Mouse (Mus musculus): ENCODE results near the gene Mt3.
"Not testable (repeated sequence)": the region's sequence is repeated elsewhere in the genome, so short reads cannot be mapped to it uniquely, and the experiment has no call there.

Mt3 gene

DNA sequence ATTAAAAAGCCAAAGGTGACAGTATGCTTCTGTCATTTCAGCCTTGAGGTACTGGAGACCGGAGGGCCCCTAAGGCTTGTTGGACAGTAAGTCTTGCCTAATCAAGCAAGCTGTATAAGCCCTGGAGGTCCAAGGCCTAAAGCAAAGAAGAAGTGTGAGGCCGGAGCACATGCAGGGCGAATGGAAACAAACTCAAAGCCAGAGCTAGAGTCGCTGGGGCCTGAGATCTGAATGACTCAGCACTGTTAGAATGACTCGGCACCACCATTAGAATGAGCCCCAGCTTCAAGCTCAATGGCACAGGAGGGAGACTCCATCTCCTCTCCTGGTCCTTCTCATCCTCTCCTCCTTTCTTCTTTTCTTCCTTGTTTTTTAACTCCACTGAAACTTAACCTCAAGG lies 1.5 kb upstream of the Mt3 start:
- no peak for DNase-seq (ENCODE audit: low read depth, low spot score)

DNA sequence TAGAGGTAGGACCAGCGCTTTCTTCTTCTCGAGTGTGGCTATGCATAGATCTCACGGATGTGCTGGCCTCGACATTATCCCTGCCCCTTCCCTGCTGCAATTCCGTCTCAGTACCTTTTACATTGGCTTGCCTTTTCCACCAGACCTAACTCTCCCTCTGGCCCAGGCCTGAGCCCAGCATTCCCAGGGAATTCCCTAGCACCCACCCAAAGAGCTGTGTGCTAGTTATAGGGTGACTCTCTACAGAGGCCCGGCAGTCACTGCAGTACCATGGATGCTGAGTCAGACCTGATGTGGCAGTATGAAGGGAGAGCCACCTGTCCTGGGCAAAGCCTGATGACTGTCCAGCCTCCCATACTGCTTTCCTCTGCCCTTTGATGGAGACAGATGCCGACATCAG lies 1.0 kb downstream of the Mt3 start:
- DNase-seq (ENCODE audit: low read depth, low spot score) = no peak

DNA sequence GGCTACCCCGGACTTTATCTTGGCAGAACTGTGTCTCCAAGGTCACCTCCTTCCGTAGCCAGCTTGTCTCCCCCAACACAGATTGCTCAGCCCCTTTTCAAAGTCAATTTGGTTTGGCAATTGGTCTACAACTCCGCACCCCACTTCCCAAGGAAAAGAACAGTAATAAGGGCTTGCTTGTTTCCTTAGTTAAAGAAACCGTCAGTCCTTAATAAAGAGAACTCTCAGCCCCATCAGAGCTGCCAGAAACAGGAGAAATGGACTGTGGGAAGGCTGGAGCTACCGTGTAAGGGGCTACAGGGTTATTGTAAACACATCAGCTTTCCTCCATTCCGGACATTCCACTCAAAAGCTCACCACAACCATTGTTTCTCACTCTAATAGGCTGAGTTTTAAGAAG lies 2.1 kb downstream of the Mt3 start:
- DNase-seq (ENCODE audit: low read depth, low spot score) = no peak

DNA sequence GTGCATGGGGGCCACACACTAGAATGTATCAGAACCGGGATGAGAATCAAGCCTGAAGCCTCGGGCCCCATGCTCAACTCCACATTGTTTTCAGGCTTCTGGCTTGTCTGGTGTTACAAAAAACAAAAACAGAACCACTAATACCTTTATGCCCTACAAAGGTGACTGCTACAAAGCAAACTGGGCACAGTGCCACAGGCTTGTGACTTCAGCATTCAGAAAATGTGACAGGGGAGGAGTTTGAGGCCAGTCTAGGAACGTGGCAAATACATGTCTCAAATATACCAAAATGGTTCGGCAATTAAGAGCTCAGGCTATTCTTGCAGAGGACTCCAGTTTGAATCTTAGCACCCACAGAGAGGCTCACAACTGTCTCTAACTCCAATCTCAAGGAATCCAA lies 3.7 kb downstream of the Mt3 start:
- DNase-seq (ENCODE audit: low read depth, low spot score) = no peak

DNA sequence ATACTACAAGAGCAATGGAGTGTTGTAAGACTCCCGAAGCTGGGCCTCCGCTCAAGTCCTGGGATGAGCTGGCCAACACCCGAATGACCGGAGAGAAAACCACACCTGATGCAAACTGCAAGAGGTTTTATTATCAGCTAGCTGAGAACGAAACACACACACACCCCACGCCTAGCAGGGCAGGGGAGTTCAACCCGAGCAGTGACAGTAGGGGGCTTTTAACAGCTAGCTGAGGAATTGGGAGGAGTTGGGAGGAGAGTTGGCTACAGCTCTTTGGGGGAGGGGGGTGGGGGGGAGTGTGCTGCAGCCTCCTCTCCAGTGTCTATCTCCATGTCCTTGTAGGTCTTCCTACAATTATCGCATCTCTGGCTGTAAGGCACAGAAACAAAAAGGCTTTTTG lies 13.4 kb downstream of the Mt3 start:
- DNase-seq (ENCODE audit: low read depth, low spot score) = not testable (repeated sequence)

DNA sequence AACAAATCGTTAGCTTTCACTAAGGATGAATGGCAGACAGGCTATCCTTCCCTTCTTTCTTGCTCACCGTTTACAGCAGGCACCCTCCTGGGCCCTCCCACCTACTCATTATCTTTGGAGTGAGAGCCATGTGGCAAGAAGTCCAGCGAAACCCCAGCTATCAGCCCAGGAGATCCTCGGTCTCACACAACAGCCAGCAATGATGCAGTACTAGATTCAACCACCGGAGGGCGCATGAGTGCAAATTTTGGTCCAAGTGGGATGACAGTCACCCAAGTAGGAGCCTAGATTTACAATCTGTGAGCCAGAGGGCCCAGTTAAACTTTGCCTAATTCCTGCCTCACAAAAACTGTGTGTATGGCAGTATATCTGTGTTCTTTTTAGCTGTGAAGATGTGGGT lies 14.8 kb downstream of the Mt3 start:
- DNase-seq (ENCODE audit: low read depth, low spot score) = peak; percentile 91

DNA sequence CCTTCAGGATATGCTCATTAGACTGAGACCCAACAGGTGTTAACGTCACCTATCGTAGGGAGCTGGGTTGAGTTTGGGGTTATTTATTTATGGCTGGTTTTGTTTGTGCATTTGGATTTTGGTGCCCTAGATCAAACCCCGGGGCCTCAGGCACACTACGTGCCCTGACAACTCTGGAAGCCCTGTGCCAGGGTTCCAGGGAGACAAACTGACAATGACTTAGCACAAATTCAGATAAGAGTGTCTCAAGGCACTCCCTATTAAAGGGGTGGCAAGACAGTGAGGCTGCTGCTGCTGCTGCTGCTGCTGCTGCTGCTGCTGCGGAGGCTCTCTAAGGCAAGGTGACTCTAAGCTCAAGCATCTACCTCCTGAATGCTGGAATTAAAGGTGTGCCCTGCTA lies 17.1 kb downstream of the Mt3 start:
- no peak for DNase-seq (ENCODE audit: low read depth, low spot score)

DNA sequence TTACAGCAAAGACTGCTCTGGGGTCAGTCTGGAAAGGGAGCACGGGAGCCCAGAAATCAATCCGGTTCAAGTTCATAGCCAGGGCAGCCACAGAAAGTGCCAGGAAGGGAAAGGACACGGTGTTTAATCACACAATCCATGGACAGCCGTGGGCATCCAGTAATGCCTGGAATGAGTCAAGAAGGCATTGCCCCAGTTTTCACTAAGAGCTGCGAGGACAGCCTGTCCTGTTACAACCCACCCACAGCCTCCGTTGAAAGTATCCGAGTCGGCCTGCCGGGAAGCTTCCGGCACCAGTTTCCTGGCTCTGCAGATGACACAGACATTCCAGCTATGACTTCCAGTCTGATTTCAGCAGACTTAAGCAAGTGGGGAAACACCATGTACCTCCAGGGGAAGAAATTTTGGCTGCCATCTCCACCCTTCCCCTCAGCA lies 18.9 kb downstream of the Mt3 start:
- DNase-seq (ENCODE audit: low read depth, low spot score) = peak; percentile 44

DNA sequence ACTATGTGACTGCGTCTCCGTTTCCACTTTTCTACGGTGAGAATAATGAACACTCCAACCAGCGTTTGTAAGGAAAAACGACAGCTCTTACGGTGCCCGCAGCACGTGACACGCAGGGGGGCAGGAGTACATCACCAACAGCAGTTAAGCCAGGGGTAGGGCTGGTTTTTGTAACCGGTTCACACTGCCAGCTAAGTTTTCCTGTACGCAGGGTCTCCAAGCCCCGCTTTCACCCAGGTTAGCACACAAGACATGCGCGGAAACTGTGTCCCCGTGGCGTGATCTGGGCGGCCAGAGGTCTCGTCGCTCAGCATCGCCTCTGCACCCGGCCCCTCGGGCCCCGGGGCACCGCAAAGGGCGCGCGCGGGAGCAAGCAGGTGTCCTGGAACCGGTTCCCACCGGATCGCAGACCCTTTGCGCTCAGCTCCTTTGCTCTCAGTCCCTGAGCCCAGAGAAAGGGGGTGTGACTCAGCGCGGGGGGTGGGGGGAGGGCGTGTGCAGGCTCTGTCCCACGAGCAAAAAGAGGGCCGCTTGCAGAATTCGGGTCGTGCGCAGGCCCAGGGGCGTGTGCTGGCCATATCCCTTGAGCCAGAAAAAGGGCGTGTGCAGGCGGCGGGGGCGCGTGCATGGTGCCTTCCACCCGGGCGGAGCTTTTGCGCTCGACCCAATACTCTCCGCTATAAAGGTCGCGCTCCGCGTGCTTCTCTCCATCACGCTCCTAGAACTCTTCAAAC lies 19.8 kb downstream of the Mt3 start, which contains the start of gene Mt2:
Gene Mt2 (plus strand): TSS at position 590 of the 734 bp plus-strand sequence.
- peak; percentile 99 for DNase-seq (ENCODE audit: low read depth, low spot score)

DNA sequence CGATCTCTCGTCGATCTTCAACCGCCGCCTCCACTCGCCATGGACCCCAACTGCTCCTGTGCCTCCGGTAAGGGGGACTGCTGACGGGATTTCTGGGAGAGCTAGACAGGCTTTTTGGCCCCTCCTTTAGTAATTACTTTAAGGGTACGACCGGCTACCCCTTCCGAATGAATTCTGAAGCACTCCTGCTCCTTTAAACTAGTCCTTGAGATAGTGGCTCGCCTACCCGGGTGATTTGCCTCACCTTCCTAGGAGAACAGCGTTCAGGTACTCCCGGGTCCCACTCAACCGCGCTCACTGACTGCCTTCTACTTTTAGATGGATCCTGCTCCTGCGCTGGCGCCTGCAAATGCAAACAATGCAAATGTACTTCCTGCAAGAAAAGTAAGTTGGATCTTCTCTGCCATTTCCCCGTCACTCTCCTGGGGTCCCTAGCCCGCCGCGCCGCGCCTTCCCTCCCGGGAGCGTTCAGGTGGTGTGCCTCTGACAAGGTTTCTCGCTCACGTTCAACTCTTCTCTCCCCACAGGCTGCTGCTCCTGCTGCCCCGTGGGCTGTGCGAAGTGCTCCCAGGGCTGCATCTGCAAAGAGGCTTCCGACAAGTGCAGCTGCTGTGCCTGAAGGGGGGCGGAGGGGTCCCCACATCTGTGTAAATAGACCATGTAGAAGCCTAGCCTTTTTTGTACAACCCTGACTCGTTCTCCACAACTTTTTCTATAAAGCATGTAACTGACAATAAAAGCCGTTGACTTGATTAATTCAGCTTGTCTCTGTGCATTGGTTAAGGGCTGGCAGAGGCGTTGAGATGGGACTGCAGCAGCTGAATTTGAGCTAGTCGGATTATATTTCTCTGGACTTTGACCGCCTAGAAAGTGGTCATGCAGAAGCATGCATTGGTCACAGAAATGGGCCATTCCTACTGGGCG lies 20.7 kb downstream of the Mt3 start:
- DNase-seq (ENCODE audit: low read depth, low spot score) = peak; percentile 53

DNA sequence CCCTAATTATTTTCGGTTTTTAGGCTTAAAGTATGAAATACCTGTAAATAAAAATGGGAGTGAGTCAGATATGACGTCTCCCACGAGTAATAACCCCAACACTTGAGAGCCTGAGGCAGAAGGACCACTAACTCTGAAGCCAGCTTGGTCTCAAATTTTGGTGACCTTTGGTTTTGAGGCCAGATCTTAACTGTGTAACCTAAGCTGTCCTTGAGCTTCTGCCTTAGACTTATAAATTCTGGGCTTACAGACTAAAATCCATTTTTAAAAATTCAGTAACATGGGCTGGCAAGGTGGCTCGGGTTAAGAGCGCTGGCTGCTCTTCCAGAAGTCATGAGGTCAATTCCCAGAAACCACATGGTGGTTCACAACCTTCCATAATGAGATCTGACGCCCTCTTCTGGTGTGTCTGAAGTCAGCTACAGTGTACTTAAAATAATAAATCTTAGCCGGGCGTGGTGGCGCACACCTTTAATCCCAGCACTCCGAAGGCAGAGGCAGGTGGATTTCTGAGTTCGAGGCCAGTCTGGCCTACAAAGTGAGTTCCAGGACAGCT lies 21.5 kb downstream of the Mt3 start:
- peak; percentile 44 for DNase-seq (ENCODE audit: low read depth, low spot score)

DNA sequence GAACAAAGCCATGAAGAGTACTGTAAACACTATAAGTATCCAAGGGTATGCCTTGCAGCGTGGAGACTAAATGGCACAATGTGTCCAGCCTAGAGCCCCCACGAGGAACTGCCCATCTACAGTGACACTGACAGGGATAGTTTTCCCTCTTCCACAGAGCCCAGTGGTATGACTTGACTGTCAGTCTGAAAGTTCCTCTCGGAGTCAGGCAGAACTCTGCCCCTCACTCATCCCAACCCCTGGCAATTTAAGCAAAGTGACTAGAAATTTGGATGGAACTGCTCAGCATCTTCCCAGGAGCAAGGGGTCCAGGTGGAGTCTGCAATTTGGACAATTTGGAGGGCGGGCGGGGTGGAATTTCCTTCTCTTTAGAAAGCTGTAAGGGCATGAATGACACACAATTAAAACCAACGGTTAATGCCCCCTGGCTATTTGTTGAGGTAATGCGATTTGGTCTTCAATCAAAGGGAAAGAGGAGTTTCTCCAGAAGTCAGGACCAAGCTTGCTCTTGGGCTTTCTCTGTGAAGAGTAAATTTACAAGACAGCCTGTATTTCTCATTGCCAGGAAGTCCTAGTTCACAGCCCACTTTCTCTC lies 22.3 kb downstream of the Mt3 start:
- peak; percentile 94 for DNase-seq (ENCODE audit: low read depth, low spot score)

DNA sequence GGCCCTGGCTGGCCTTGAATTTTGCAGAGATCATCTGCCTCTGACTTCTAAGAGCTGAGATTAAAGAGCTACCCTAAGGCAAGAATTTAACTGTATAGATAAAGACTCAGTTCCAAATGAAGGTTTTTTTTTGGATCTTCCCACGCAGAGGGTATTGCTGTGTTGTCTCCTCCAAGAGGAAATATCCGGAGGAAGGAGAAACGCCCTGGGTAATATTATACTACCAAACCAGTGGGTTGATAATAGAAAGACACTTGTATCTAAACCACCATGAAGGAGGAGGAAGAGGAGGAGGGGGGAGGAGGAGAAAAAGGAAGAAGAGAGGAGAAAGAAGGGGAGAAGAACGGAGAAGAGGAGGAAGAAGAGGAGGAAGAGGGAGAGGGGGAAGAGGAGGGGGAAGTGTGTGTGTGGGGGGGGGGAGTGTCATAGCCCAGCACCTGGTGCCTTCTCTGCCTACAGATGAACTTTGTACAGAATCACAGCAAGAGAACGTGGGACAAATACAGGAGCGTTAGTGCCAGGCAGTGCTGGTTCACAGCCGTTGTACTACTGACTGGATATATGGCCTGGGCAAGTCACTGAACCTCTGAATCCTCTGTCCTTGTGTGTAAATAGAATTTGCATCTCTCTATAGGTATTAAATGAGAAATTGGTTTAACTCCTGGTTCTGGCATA lies 25.4 kb downstream of the Mt3 start:
- no peak for DNase-seq (ENCODE audit: low read depth, low spot score)

DNA sequence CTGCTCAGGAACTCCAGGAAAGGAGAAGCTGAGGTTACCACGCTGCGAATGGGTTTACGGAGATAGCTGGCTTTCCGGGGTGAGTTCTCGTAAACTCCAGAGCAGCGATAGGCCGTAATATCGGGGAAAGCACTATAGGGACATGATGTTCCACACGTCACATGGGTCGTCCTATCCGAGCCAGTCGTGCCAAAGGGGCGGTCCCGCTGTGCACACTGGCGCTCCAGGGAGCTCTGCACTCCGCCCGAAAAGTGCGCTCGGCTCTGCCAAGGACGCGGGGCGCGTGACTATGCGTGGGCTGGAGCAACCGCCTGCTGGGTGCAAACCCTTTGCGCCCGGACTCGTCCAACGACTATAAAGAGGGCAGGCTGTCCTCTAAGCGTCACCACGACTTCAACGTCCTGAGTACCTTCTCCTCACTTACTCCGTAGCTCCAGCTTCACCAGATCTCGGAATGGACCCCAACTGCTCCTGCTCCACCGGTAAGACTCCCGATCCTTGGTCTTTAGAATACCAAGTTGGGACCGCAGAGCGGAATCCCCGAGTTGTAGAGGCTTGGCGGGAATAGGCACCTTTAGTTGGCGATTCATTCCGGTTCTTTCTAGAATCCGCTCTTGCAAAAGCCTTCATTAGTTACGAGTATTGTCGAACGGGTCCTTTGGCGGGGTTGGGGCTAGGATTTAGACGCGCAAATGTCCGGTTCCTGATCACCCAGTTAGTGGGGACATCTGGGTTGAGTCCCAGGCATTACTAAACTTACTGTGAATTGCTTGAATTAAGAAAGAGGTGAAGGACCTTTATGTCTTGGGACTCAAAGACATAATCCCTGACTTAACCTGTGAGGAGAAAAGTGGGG lies 26.7 kb downstream of the Mt3 start, which contains the start of gene Mt1:
Gene Mt1 (plus strand): TSS at position 226 of the 856 bp plus-strand sequence.
- peak; percentile 99 for DNase-seq (ENCODE audit: low read depth, low spot score)

DNA sequence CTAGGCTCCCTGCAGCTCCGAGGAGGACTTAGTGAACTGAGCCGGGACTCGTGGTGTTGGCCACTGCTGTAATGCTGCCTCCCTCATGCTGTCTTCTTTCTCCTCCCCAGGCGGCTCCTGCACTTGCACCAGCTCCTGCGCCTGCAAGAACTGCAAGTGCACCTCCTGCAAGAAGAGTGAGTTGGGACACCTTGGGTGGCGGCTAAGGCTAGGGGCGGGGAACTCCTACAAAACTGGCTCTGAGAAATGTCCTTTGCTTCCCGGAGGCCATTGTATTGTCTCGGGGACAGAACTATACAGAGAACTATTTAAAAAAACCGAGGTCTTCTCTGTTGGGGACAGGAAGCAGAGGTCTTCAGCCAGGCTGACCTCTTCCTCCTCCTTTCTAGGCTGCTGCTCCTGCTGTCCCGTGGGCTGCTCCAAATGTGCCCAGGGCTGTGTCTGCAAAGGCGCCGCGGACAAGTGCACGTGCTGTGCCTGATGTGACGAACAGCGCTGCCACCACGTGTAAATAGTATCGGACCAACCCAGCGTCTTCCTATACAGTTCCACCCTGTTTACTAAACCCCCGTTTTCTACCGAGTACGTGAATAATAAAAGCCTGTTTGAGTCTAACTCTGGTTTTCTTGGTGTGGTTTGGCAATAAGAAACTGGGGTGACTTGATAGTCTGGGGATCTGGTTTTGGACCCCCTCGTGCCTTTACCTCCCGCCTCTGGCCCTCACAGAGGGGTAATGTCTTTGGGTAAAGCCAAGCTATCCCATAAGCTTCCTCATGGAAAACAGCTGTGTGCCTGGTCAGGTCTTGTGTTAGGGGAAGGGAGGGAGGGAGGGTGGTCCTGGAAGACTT lies 27.5 kb downstream of the Mt3 start:
- peak; percentile 40 for DNase-seq (ENCODE audit: low read depth, low spot score)

DNA sequence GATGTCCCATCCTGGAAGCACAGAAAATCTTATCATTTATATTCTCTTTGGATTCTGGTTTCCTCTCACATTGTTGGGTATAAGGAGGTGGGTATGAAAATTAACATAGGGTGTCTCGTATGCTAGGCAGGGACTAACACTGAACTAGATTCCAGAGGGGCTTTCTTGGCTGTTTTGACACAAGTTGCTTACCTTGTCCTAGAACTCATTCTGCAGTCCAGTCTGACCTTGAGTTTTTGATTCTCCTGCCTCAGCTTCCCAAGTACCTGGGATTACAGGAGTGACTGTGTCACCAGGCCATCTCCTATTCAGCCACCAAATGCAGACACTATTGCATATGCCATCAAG lies 28.1 kb downstream of the Mt3 start:
- DNase-seq (ENCODE audit: low read depth, low spot score) = no peak

DNA sequence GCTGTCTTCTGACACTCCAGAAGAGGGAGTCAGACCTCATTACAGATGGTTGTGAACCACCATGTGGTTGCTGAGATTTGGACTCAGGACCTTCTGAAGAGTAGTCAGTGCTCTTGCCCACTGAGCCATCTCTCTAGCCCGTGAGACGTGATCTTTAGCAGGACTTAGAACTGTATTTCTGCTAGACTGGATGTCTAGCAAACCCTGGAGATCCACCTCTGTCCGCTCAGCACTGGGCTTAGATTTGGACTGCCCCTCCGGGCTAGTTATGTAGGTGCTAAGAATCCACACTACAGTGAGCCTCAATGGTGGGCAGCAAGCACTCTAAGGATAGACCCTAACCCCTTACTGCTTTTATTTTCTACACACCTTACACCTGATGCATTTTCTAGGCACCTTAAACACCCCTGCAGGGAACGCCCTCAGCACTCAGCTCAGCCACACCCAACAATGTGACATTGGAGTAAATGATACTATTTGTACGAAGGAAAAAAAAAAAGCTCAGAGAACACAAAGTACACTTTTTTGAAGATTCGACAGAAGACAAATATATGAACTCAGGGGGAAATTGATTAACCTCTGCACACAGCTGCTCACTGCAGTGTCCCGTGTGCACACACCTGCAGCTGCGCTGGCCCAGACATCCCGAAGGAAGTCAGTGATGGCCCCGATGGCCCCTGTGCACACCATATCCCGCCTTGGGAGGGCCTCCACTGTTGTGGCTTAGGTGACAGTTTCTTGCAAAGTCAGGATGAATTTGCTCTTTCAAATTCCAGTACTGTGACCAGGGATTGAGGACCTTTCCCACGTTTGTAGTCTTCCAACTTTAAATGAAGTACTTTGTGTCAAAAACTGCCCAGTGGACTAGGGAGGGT lies 29.9 kb downstream of the Mt3 start:
- peak; percentile 27 for DNase-seq (ENCODE audit: low read depth, low spot score)

DNA sequence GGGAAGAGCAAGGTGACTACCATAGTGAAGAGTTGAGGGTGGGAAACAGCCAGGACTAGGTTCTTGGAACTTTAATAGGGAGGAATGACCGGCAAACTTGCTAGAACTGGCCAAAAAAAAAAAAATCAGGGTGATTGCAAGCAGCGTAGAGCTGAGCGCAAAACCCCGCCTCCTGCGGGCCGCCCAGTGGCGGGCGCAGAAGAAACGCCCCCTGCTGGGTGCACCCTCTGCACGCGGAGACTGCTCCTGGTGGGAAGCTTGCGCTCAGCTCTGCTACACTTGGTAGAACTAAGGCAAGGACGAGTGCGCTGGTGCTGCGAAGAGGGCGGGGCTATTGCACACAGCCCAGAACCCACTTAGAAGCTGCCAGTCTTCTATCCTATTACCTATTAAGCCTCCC lies 30.7 kb downstream of the Mt3 start:
- DNase-seq (ENCODE audit: low read depth, low spot score) = peak; percentile 97

Measured in ZHBTc4 (cell line).